Mouse (Mus musculus) granulocyte monocyte progenitor cell, adult 5-6 weeks (primary cell): ENCODE measurements around the gene Spsb1. TPM values are rescaled to one million over a fixed set of nuclear protein-coding genes. Genes with fewer than 3 reads are reported as not detected.

Experiments
- ATAC-seq: replicated peaks from 2 replicates; pipeline ENCODE4 v1.8.0; 2016; ENCODE audit warnings: mild to moderate bottlenecking, moderate TSS enrichment, inconsistent platforms; ENCODE audit not compliant: poor library complexity, severe bottlenecking
- total RNA-seq, 2 experiments: library from RNA; stranded (forward) in 1 of 2; stranded (reverse) in 1 of 2; fragments of 200-712, 200-1000 nt in 1 of 2; fragments of >200 nt in 1 of 2; fragmentation: Nextera tagmentation in 1 of 2; gene quantifications; 2 replicates each; pipeline ENCODE4 v1.2.3; 2014 to 2017

Gene Spsb1
- total RNA-seq, 2 experiments from 2014 or later: not detected

GRCm38 (mm10) chr4:149922121-149922718 lies 32.6 kb downstream of the Spsb1 start:
- ATAC-seq: no peak

DNA sequence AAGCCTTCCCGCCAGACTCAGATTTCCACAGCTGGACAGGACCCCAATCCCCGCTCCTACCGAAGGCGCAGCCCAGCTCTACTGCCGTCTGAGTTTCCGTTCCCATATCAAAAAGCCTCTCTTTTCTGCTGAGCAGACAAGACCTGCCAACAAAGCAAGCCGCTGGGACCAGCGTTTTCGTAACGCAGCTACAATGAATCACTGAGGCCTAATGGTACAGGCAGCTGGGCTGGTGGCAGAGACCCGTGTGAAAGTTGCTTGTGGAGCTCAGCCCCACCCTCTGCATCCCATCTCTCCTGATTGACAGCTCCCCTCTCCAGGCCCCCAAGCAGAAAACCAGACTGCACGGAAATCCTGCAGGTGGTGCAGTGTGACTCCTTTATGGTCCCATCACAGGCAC lies 34.0 kb downstream of the Spsb1 start:
- ATAC-seq: no peak

- ATAC-seq: peak; percentile 43
These were observed 36.3 kb downstream of the Spsb1 start for GRCm38 (mm10) chr4:149918455-149919070.

DNA sequence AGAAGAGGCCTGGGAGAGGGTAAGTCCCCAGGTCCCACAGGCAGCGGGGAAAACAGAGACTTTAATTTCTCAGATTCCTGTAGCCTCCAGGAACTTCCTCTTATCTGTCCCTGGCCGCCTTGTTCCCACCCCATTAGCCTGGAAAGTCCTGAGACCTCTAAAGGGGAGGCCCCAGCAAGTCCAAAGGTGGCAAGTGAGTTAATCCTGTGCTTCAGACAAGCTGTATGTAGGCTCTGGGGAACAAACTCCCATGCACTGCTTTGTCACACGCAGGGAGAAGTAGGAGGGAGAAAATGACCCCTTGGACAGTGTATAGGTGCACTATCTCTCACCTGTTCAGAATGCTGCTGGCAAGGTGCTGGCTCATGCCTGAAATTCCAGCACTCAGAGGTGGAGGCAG lies 38.0 kb downstream of the Spsb1 start:
- ATAC-seq: no peak

- no peak for ATAC-seq
These were observed 41.0 kb downstream of the Spsb1 start for GRCm38 (mm10) chr4:149913709-149914370.

DNA sequence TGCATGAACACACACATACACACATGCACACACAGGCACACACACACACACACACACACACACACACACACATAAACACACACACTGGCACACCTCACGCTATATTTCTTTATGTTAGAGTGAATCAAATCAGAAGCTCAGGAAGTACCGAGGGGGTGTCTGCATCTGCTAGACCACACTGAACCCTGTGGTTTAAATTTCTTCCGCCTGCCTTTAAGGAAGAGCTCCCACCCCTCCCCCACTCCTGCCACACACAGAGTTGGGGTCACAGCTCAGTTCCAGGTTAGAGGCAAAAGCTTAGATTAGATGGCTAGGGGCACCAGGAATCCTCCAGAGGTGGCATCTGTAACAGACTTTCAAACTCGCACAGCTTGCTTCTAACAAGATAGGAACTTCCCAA lies 42.4 kb downstream of the Spsb1 start:
- peak; percentile 52; the same call in 1 of the 2 replicates for ATAC-seq

DNA sequence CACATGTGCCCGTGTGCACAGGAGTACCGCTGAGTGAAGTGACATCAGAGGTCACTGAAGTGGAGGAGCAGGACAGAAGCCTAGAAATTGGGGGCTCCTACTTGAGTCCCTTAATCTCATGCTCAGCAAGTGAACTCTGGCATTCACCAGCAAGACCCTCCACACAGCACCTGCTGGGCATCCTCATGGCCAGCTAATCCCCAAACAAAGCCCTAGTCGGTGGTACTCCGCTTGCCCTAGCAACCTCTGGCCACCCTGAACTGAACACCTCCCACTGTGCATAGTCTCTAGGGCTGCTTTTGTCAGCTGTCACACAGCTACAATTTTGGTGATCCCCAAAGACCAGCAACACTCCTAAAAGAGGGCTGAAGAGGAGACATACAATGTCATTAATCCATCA lies 44.3 kb downstream of the Spsb1 start:
- ATAC-seq: no peak

DNA sequence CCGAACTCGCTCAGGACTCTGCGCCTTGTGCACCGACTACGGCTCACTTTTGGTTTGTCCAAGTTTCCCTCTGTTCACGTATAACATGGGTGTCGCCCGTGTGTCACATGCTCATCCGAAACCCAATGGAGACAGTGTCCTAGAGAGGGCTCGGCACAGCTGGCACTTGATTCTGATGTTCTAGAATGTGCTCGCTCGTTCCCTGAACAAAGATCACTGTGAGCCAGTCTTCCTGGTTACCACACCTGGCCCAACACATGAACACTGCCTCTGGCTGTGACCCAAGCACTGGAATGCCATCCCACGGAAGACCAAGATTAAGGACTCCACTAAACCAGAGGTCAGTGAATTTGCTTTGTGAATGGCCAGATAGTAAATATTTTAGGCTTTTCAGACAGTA lies 45.3 kb downstream of the Spsb1 start:
- no peak for ATAC-seq

DNA sequence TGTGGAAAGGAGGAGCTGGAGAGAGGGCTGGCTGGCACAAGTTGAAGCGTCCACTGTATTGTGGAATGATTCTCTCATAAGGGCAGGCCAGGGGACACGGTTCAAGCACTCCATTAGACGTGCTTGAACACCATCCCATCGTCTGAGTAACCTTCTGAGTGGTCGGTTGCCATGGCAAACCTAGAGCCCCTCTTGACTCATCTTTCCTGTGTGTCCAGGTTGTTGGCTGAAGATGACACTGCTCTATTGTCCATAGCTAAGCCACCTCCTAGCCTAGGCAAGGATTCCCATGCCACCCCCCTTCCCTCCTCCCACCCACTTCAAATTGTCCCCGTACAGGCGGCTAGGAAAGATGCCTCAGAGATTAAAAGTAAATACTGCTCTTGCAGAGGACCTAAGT lies 45.9 kb downstream of the Spsb1 start:
- ATAC-seq: no peak

DNA sequence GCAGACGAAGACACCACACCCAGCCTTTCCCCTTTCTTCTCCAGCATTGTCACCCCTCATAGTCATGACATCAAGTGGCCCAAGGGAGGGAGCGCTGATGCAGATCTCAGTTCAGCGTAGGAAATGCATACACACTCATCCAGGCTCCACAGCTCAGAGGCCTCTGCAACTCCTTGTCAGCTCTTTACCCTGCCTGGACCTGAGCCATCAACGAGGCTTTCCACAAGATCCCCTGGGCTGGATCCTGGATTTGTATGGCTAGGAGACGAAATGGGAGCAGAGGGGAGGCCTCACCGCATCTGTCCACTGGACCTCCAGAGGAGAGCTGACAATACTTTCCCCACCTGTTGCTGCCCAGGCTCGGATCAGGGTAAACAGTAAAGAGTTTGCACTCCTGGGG lies 47.2 kb downstream of the Spsb1 start:
- no peak for ATAC-seq

DNA sequence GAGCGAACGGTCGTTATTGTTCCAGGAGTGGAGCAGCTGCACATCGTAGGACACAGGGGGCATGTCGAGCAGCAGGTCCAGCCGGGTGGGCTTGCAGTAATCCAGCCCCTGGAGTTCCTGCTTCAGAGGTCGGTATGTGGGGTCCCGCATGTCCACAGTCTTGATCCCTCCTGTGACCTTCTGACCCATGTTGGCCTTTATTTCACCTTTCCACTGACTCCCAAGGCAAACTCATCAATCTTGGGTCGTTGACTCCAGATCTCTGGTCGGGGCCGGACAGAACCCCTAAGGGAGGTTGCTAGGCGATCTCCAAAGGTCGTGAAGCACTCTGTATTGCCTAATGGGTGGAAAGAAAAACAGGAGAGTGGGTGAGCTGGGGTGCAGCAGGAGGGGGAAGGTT lies 47.9 kb downstream of the Spsb1 start:
- ATAC-seq: no peak

- 0 out of 2 replicates have a peak, but pooled peaks have one; percentile 4 for ATAC-seq
These were observed 49.4 kb downstream of the Spsb1 start for GRCm38 (mm10) chr4:149905302-149905974.

DNA sequence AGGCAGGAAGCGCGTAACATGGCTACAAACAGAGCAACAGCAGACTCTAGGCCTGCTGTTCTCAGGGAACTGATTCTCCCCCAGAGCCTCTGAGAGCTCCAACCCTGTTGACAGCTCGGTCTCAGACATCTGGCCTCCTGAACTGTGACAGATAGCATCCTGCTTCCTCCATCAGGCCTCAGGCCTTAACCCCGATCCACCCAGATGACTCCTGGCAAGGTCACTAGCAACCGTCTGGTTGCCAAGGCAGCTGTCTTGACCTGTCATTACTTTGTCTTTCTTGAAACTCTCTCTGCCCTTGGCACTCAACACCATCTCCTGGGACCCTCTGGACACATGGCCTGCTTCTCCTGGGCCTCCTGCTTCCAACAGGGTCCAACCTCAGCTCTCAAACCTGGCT lies 51.8 kb downstream of the Spsb1 start:
- ATAC-seq: no peak

GRCm38 (mm10) chr4:149901349-149901782 lies 53.5 kb downstream of the Spsb1 start:
- ATAC-seq: peak; percentile 89

- ATAC-seq: no peak
These were observed 57.1 kb downstream of the Spsb1 start for GRCm38 (mm10) chr4:149897661-149898260.

- ATAC-seq: no peak
These were observed 58.8 kb downstream of the Spsb1 start for GRCm38 (mm10) chr4:149896024-149896538.

GRCm38 (mm10) chr4:149895226-149895625 lies 59.6 kb downstream of the Spsb1 start:
- ATAC-seq: no peak

- no peak for ATAC-seq
These were observed 60.5 kb downstream of the Spsb1 start for GRCm38 (mm10) chr4:149894300-149894699.

DNA sequence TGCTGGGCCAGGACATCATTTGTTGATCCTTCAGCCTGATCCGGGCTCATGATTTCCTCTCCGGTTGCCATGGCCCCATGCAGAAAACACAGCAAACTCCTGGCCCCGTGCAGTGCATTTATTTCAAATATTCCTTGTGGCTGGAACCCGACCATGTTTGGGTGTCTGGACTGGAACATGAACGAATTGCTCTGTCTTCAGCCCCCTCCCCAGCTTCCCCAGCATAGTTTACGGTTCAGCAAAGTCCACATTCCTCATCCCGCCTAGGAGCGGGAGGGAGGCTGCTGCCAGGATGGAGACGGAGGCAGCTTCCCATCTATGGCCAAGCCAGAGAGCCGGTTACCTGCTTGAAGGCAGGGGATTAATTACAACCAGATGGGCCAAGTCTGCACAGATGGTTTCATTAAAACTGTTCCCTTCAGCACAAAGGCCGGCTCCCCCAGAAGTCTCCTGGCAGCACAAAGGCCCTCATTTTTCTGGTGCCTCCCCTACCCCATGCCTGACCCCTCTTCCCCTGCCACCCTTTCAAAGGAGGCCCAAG lies 61.2 kb downstream of the Spsb1 start:
- no peak for ATAC-seq
